Mouse (Mus musculus): Measurements from ENCODE around the gene Mtrr. TPM values are rescaled to one million over a fixed set of nuclear protein-coding genes. Genes with fewer than 3 reads are reported as not detected.

Mtrr gene
- total RNA-seq, 2 experiments from 2014 or later, result 12.7 to 13.7 TPM

GRCm38 (mm10) chr13:68569589-68570336 lies 12.2 kb downstream of the Mtrr start:
- ATAC-seq (replicated peaks; ENCODE audit: poor library complexity), result peak; percentile 91

GRCm38 (mm10) chr13:68568548-68568947 lies 13.4 kb downstream of the Mtrr start:
- no peak for ATAC-seq (replicated peaks; ENCODE audit: poor library complexity)

DNA sequence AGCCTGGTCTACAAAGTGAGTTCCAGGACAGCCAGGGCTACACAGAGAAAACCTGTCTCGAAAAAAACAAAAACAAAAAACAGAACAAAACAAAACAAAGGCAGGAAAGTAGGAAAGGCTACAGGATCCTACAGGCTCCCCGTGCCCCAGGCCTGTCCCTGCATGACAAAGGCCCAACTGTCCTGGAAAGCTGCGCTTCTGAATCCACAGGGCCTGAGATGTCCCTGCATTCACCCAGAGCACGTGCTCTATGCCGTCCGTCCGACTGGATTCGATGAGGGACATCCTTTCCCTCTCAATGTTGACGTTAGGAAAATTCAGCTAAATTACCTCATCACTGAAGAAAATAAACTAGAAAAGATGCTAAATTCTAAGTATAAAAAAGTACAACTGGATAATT lies 13.8 kb downstream of the Mtrr start:
- no peak for ATAC-seq (replicated peaks; ENCODE audit: poor library complexity)

GRCm38 (mm10) chr13:68553391-68553790 lies 28.6 kb downstream of the Mtrr start:
- ATAC-seq (replicated peaks; ENCODE audit: poor library complexity), result peak; percentile 64; the same call in 1 of the 2 replicates

Other genes with a start within 250 kb of the Mtrr start
- gene Fastkd3, start 85 bp upstream of the Mtrr start, total RNA-seq (2015), result 30.8 and 37.9 TPM in 2 replicates
- gene Fastkd3, start 85 bp upstream of the Mtrr start, total RNA-seq (2017), result 14.3 and 19.1 TPM in 2 replicates
- gene 1700001L19Rik, start 15.3 kb upstream of the Mtrr start, total RNA-seq (2015), result not detected in 2 replicates
- gene 1700001L19Rik, start 15.3 kb upstream of the Mtrr start, total RNA-seq (2017), result not detected in 2 replicates